Mouse (Mus musculus) MEL (cell line): ENCODE data around the gene Cfap54. TPM values are rescaled to one million over a fixed set of nuclear protein-coding genes. Genes with fewer than 3 reads are reported as not detected.

Source experiments
- DNase-seq: peaks from one replicate; pipeline ENCODE4 v3.0.0; 2011; ENCODE audit warnings: low read depth, low spot score
- H3K27ac ChIP-seq: 2 replicates; pipeline ENCODE4 v1.5.1; 2012; ENCODE audit warnings: low read depth, mild to moderate bottlenecking, control low read depth, low read length, moderate library complexity; ENCODE audit not compliant: control insufficient read depth
- H3K27me3 ChIP-seq, 2 experiments: fragments of 150-350 bp in 1 of 2; sonication (generic) in 1 of 2; 2 replicates each; pipeline ENCODE4 v1.6.1; 2012; ENCODE audit warnings: low read length in 2 of 2, mild to moderate bottlenecking in 2 of 2, improper control_type of control experiment in 1 of 2, moderate library complexity in 1 of 2; ENCODE audit not compliant: insufficient read depth in 2 of 2, control insufficient read depth in 1 of 2
- H3K36me3 ChIP-seq, 2 experiments: 2 replicates each; pipeline ENCODE4 v1.6.1; 2012 to 2014; ENCODE audit warnings: low read length in 2 of 2, improper control_type of control experiment in 1 of 2, inconsistent platforms in 1 of 2, mild to moderate bottlenecking in 1 of 2; ENCODE audit not compliant: insufficient read depth in 2 of 2, control insufficient read depth in 1 of 2
- H3K4me1 ChIP-seq, 2 experiments: fragments of 150-350 bp in 1 of 2; sonication (generic) in 1 of 2; 2 replicates each; pipeline ENCODE4 v1.6.1; 2012; ENCODE audit warnings: low read length in 2 of 2, improper control_type of control experiment in 1 of 2, mild to moderate bottlenecking in 1 of 2; ENCODE audit not compliant: insufficient read depth in 2 of 2, control insufficient read depth in 1 of 2
- H3K4me3 ChIP-seq, 2 experiments: fragments of 150-350 bp in 1 of 2; sonication (generic) in 1 of 2; 2 replicates each; pipeline ENCODE4 v1.5.1; 2012; ENCODE audit warnings: low read depth in 2 of 2, low read length in 2 of 2, mild to moderate bottlenecking in 2 of 2, moderate library complexity in 2 of 2, control low read depth in 1 of 2, improper control_type of control experiment in 1 of 2; ENCODE audit not compliant: control insufficient read depth in 1 of 2, insufficient read depth in 1 of 2
- H3K79me2 ChIP-seq: 2 replicates; pipeline ENCODE4 v1.6.1; 2012; ENCODE audit warnings: mild to moderate bottlenecking, low read length, moderate library complexity; ENCODE audit not compliant: control insufficient read depth, poor library complexity, insufficient read depth
- H3K9ac ChIP-seq: 2 replicates; pipeline ENCODE4 v1.6.1; 2012; ENCODE audit warnings: low read depth, mild to moderate bottlenecking, control low read depth, low read length, moderate library complexity; ENCODE audit not compliant: control insufficient read depth, poor library complexity, severe bottlenecking
- H3K9me3 ChIP-seq: fragments of 150-350 bp; sonication (generic); replicated peaks from 2 replicates; pipeline ENCODE4 v1.6.1; 2012; ENCODE audit warnings: mild to moderate bottlenecking, low read length, improper control_type of control experiment, moderate library complexity; ENCODE audit not compliant: insufficient read depth
- BHLHE40 ChIP-seq: IDR thresholded peaks from 2 replicates; pipeline ENCODE4 v1.6.1; 2012; ENCODE audit warnings: low read depth, mild to moderate bottlenecking, inconsistent platforms, low read length, improper control_type of control experiment, borderline replicate concordance
- CHD1 ChIP-seq: IDR thresholded peaks from 2 replicates; pipeline ENCODE4 v1.6.1; 2012; ENCODE audit warnings: low read depth, mild to moderate bottlenecking, inconsistent platforms, low read length, improper control_type of control experiment
- ELF1 ChIP-seq: IDR thresholded peaks from 2 replicates; pipeline ENCODE4 v1.6.1; 2014; ENCODE audit warnings: low read depth, mild to moderate bottlenecking, inconsistent platforms, low read length, improper control_type of control experiment, moderate library complexity
- ETS1 ChIP-seq: IDR thresholded peaks from 2 replicates; pipeline ENCODE4 v1.6.1; 2012; ENCODE audit warnings: low read depth, mild to moderate bottlenecking, inconsistent platforms, low read length, improper control_type of control experiment, moderate library complexity
- GABPA ChIP-seq: IDR thresholded peaks from 2 replicates; pipeline ENCODE4 v1.6.1; 2012; ENCODE audit warnings: low read depth, mild to moderate bottlenecking, inconsistent platforms, low read length, improper control_type of control experiment, moderate library complexity
- GATA1 ChIP-seq: IDR thresholded peaks from 2 replicates; pipeline ENCODE4 v1.6.1; 2011; ENCODE audit warnings: low read depth, low read length, improper control_type of control experiment
- HCFC1 ChIP-seq: IDR thresholded peaks from 2 replicates; pipeline ENCODE4 v1.6.1; 2012; ENCODE audit warnings: low read depth, mild to moderate bottlenecking, inconsistent platforms, low read length, improper control_type of control experiment, moderate library complexity
- MAFK ChIP-seq: IDR thresholded peaks from 2 replicates; pipeline ENCODE4 v1.6.1; 2011; ENCODE audit warnings: low read depth, mild to moderate bottlenecking, low read length, improper control_type of control experiment, borderline replicate concordance
- MAZ ChIP-seq: IDR thresholded peaks from 2 replicates; pipeline ENCODE4 v1.6.1; 2012; ENCODE audit warnings: low read depth, mild to moderate bottlenecking, inconsistent platforms, low read length, improper control_type of control experiment
- MXI1 ChIP-seq: IDR thresholded peaks from 2 replicates; pipeline ENCODE4 v1.6.1; 2011; ENCODE audit warnings: mild to moderate bottlenecking, low read depth, low read length, improper control_type of control experiment
- NELFE ChIP-seq: IDR thresholded peaks from 2 replicates; pipeline ENCODE4 v1.6.1; 2011; ENCODE audit warnings: low read depth, low read length, improper control_type of control experiment
- POLR2A ChIP-seq, 2 experiments: IDR thresholded peaks; 2 replicates each; pipeline ENCODE4 v1.6.1; 2011 to 2012; ENCODE audit warnings: low read length in 2 of 2, mild to moderate bottlenecking in 2 of 2, control low read depth in 1 of 2, improper control_type of control experiment in 1 of 2, low read depth in 1 of 2, moderate library complexity in 1 of 2; ENCODE audit not compliant: control insufficient read depth in 1 of 2, insufficient read depth in 1 of 2, poor library complexity in 1 of 2
- POLR2AphosphoS2 ChIP-seq: IDR thresholded peaks from 2 replicates; pipeline ENCODE4 v1.6.1; 2011; ENCODE audit warnings: low read length, improper control_type of control experiment
- POLR2AphosphoS5 ChIP-seq: IDR thresholded peaks from 2 replicates; pipeline ENCODE4 v1.6.1; 2012; ENCODE audit warnings: low read depth, borderline replicate concordance, mild to moderate bottlenecking, inconsistent platforms, low read length, moderate library complexity, mixed read lengths
- RAD21 ChIP-seq: IDR thresholded peaks from 2 replicates; pipeline ENCODE4 v1.6.1; 2011; ENCODE audit warnings: mild to moderate bottlenecking, low read depth, low read length, improper control_type of control experiment
- RCOR1 ChIP-seq: IDR thresholded peaks from 2 replicates; pipeline ENCODE4 v1.6.1; 2012; ENCODE audit warnings: low read depth, mild to moderate bottlenecking, inconsistent platforms, low read length, improper control_type of control experiment
- SIN3A ChIP-seq: IDR thresholded peaks from 2 replicates; pipeline ENCODE4 v1.6.1; 2012; ENCODE audit warnings: low read length, improper control_type of control experiment, inconsistent platforms
- TAL1 ChIP-seq: IDR thresholded peaks from 2 replicates; pipeline ENCODE4 v1.6.1; 2012; ENCODE audit warnings: mild to moderate bottlenecking, inconsistent platforms, low read length, moderate library complexity, mixed read lengths
- TBP ChIP-seq: IDR thresholded peaks from 2 replicates; pipeline ENCODE4 v1.8.0; 2011; ENCODE audit warnings: low read depth, low read length, improper control_type of control experiment
- UBTF ChIP-seq: IDR thresholded peaks from 2 replicates; pipeline ENCODE4 v1.6.1; 2012; ENCODE audit warnings: low read depth, mild to moderate bottlenecking, inconsistent platforms, low read length, improper control_type of control experiment, moderate library complexity, borderline replicate concordance; ENCODE audit not compliant: insufficient read depth
- ZMIZ1 ChIP-seq: IDR thresholded peaks from 2 replicates; pipeline ENCODE4 v1.6.1; 2012; ENCODE audit warnings: low read depth, mild to moderate bottlenecking, inconsistent platforms, low read length, improper control_type of control experiment, moderate library complexity
- ZNF384 ChIP-seq: IDR thresholded peaks from 2 replicates; pipeline ENCODE4 v1.6.1; 2012; ENCODE audit warnings: low read depth, mild to moderate bottlenecking, inconsistent platforms, low read length, improper control_type of control experiment
- polyA plus RNA-seq, 2 experiments: library from polyadenylated mRNA; stranded (reverse) in 1 of 2; unstranded in 1 of 2; fragments of >175 nt in 1 of 2; fragments of >200 nt in 1 of 2; gene quantifications; 2 replicates each; pipeline versions ENCODE4 v1.2.1 to v1.2.4; 2012; ENCODE audit warnings: low replicate concordance in 2 of 2, low read depth in 1 of 2; ENCODE audit not compliant: insufficient read length in 2 of 2, insufficient read depth in 1 of 2, missing spikeins in 1 of 2
- total RNA-seq: library from RNA; depleted of rRNA; stranded (reverse); fragments of 300-350 nt; gene quantifications from 2 replicates; pipeline ENCODE4 v1.2.3, GENCODE M21; 2012

The Cfap54 gene
- total and polyA plus RNA-seq, 3 experiments, result 2.0 to 2.7 TPM; not detected in 1

GRCm38 (mm10) chr10:93069041-93069679 lies 12.3 kb downstream of the Cfap54 start:
- peaks cover 14 to 22% of the 10 kb centered on the region in 2 experiments for H3K4me1 ChIP-seq
- H3K4me3 ChIP-seq, result peak overlapping the region; percentile 0 to 45; a peak in 1 of 4 replicates
- H3K27me3 ChIP-seq, result no peaks in the 10 kb centered on the region
- TF ChIP-seq RAD21, result no peak
- TF ChIP-seq ETS1, result peak; percentile 60; the same call in 1 of the 2 replicates
- no peak for TF ChIP-seq RCOR1
- no peak for TF ChIP-seq BHLHE40
- 0 out of 2 replicates have a peak, but pooled peaks have one; percentile 14 for TF ChIP-seq ELF1
- peak in 1 of 2 experiments; percentile 34; a peak in 1 of 4 replicates for TF ChIP-seq POLR2A (IDR thresholded peaks at IDR 0.05; ENCODE audit: control insufficient read depth in 1 of 2, insufficient read depth in 1 of 2, low read depth in 1 of 2, low read length in 2 of 2, poor library complexity in 1 of 2)
- TF ChIP-seq POLR2AphosphoS2, result no peak
- peak; percentile 34; the same call in 1 of the 2 replicates for TF ChIP-seq SIN3A
- TF ChIP-seq UBTF, result no peak
- TF ChIP-seq ZMIZ1, result no peak
- no peak for TF ChIP-seq CHD1
- no peak for TF ChIP-seq MXI1
- no peak for TF ChIP-seq POLR2AphosphoS5
- TF ChIP-seq MAFK, result peak; percentile 95
- peak; percentile 61; the same call in 1 of the 2 replicates for TF ChIP-seq HCFC1
- peak; percentile 76; the same call in 1 of the 2 replicates for TF ChIP-seq GABPA
- TF ChIP-seq ZNF384, result peak; percentile 15; the same call in 1 of the 2 replicates
- TF ChIP-seq GATA1, result no peak
- 0 out of 2 replicates have a peak, but pooled peaks have one; percentile 26 for TF ChIP-seq NELFE
- no peak for TF ChIP-seq MAZ
- 0 out of 2 replicates have a peak, but pooled peaks have one; percentile 29 for TF ChIP-seq TAL1
- peak; percentile 62; the same call in 1 of the 2 replicates for TF ChIP-seq TBP
- peak; percentile 89 for DNase-seq
- H3K36me3 ChIP-seq, result peaks cover 0 to 20% of the 10 kb centered on the region in 2 experiments; a peak in 2 of 4 replicates
- H3K79me2 ChIP-seq, result no peaks in the 10 kb centered on the region
- H3K27ac ChIP-seq, result peak overlapping the region; percentile 92
- H3K9me3 ChIP-seq, result no peaks in the 10 kb centered on the region
- peak overlapping the region; percentile 69 for H3K9ac ChIP-seq
